Mouse (Mus musculus) layer of hippocampus, adult 11-12 months (tissue): ENCODE data around the gene Med11.
"Not testable (repeated sequence)": the region's sequence is repeated elsewhere in the genome, so short reads cannot be mapped to it uniquely, and the experiment has no call there.

Source experiments
- DNase-seq: peaks from one replicate; pipeline ENCODE4 v3.0.0; 2022; ENCODE audit warnings: low spot score

Gene Med11

GRCm38 (mm10) chr11:70446756-70447155 is 5.0 kb upstream of the Med11 start:
- peak; percentile 43 for DNase-seq

- no peak for DNase-seq
Observed at GRCm38 (mm10) chr11:70447373-70447772, 4.3 kb upstream of the Med11 start.

GRCm38 (mm10) chr11:70450926-70451325 is 793 bp upstream of the Med11 start:
- DNase-seq, result no peak

- no peak for DNase-seq
Observed at GRCm38 (mm10) chr11:70453261-70454044, 1.7 kb downstream of the Med11 start.

GRCm38 (mm10) chr11:70458688-70459600 is 7.2 kb downstream of the Med11 start, which contains the start of gene Zmynd15:
TSS of gene Zmynd15 (plus strand) at chr11:70459433.
- no peak for DNase-seq

GRCm38 (mm10) chr11:70459601-70460101 is 7.9 kb downstream of the Med11 start, which contains the start of gene Cxcl16:
TSS of gene Cxcl16 (minus strand) at chr11:70459984.
- no peak for DNase-seq

- no peak for DNase-seq
Observed at GRCm38 (mm10) chr11:70463970-70464369, 12.3 kb downstream of the Med11 start.

GRCm38 (mm10) chr11:70465211-70465610 is 13.5 kb downstream of the Med11 start:
- no peak for DNase-seq

GRCm38 (mm10) chr11:70465824-70466223 is 14.1 kb downstream of the Med11 start:
- DNase-seq, result no peak

- no peak for DNase-seq
Observed at GRCm38 (mm10) chr11:70467902-70468619, 16.3 kb downstream of the Med11 start.

- no peak for DNase-seq
Observed at GRCm38 (mm10) chr11:70469764-70470163, 18.0 kb downstream of the Med11 start.

GRCm38 (mm10) chr11:70472716-70473115 is 21.0 kb downstream of the Med11 start:
- no peak for DNase-seq

GRCm38 (mm10) chr11:70473291-70473690 is 21.6 kb downstream of the Med11 start:
- DNase-seq, result not testable (repeated sequence)

- DNase-seq, result no peak
Observed at GRCm38 (mm10) chr11:70474872-70475534, 23.3 kb downstream of the Med11 start.

- no peak for DNase-seq
Observed at GRCm38 (mm10) chr11:70485498-70485897, 33.8 kb downstream of the Med11 start.

GRCm38 (mm10) chr11:70487816-70488215 is 36.1 kb downstream of the Med11 start:
- no peak for DNase-seq

- DNase-seq, result no peak
Observed at GRCm38 (mm10) chr11:70489138-70489537, 37.4 kb downstream of the Med11 start.

- peak; percentile 37 for DNase-seq
Observed at GRCm38 (mm10) chr11:70489684-70490083, 38.0 kb downstream of the Med11 start.

GRCm38 (mm10) chr11:70499566-70500475 is 48.1 kb downstream of the Med11 start:
- DNase-seq, result no peak

- no peak for DNase-seq
Observed at GRCm38 (mm10) chr11:70500476-70500812, 48.7 kb downstream of the Med11 start.
